Mouse (Mus musculus) hindbrain, embryonic 14.5 days (tissue): ENCODE measurements at regions not wholly inside any gene's neighbourhood (a gene's known extent, or its start where the extent isn't known, plus 50 kb on each side); places are given as distances from the start of the nearest gene placed in this dataset.
A peak's percentile ranks its signal among the peaks of the same experiment; 100 is the strongest.

Experiments used
- ATAC-seq: fragments of 200-750 bp; cut with Nextera tagmentation; 2 replicates; pipeline ENCODE4 v1.8.0; 2017; ENCODE audit warnings: moderate number of reproducible peaks, mild to moderate bottlenecking, moderate TSS enrichment, moderate library complexity; ENCODE audit not compliant: low FRiP score
- DNase-seq: peaks from one replicate; pipeline ENCODE4 v3.0.0-alpha.2; 2015; ENCODE audit warnings: low spot score
- H3K27ac ChIP-seq: fragments of 300-500 bp; sonication (generic); 2 replicates; pipeline ENCODE4 v1.5.1; 2014; ENCODE audit warnings: mild to moderate bottlenecking, moderate library complexity
- H3K27me3 ChIP-seq: fragments of 300-500 bp; sonication (generic); 2 replicates; pipeline ENCODE4 v1.6.1; 2014; ENCODE audit warnings: mild to moderate bottlenecking, low read length, mixed read lengths; ENCODE audit not compliant: control insufficient read depth, insufficient read depth
- H3K36me3 ChIP-seq: fragments of 300-500 bp; sonication (generic); replicated peaks from 2 replicates; pipeline ENCODE4 v1.6.1; 2014; ENCODE audit not compliant: control insufficient read depth, insufficient read depth
- H3K4me1 ChIP-seq: fragments of 300-500 bp; sonication (generic); replicated peaks from 2 replicates; pipeline ENCODE4 v1.6.1; 2014; ENCODE audit warnings: antibody characterized with exemption, low read length, mixed read lengths; ENCODE audit not compliant: control insufficient read depth, insufficient read depth
- H3K4me2 ChIP-seq: fragments of 300-500 bp; sonication (generic); replicated peaks from 2 replicates; pipeline ENCODE4 v1.6.1; 2014; ENCODE audit warnings: mild to moderate bottlenecking, moderate library complexity
- H3K4me3 ChIP-seq: fragments of 300-500 bp; sonication (generic); replicated peaks from 2 replicates; pipeline ENCODE4 v1.5.1; 2014; ENCODE audit warnings: mild to moderate bottlenecking, low read length
- H3K9ac ChIP-seq: fragments of 300-500 bp; sonication (generic); 2 replicates; pipeline ENCODE4 v1.6.1; 2014
- H3K9me3 ChIP-seq: fragments of 300-500 bp; sonication (generic); 2 replicates; pipeline ENCODE4 v1.6.1; 2016; ENCODE audit warnings: low read length; ENCODE audit not compliant: control insufficient read depth
- WGBS: fragments of 180-500 bp; shearing (Covaris S2); extraction: QIAGEN DNeasy Blood & Tissue Kit; methylation state at CpG from one replicate; pipeline ENCODE4 v1.1.7; 2014; 5-methylcytosine and 5-hydroxymethylcytosine counted together

DNA sequence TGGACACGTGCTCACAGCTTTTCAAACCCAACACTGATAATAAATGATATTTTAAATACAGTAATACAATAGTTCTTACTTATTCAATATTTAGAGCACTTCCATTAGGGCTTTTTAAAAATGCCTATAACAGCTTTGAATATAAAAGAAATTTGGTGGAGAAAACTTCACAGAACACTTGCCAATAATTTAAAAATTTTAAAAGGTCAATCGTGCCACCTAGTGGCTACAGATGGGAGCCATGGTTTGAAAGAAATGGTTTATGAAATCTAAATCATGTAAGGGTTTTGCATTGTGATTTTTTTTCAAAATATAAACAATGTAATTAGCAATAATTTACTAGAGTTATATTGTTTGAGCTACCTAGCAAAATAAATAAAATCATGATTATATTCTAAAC is 541.6 kb downstream of the Arl4a start:
- 47% methylated on average over 2 of the region's 2 CpGs for WGBS

DNA sequence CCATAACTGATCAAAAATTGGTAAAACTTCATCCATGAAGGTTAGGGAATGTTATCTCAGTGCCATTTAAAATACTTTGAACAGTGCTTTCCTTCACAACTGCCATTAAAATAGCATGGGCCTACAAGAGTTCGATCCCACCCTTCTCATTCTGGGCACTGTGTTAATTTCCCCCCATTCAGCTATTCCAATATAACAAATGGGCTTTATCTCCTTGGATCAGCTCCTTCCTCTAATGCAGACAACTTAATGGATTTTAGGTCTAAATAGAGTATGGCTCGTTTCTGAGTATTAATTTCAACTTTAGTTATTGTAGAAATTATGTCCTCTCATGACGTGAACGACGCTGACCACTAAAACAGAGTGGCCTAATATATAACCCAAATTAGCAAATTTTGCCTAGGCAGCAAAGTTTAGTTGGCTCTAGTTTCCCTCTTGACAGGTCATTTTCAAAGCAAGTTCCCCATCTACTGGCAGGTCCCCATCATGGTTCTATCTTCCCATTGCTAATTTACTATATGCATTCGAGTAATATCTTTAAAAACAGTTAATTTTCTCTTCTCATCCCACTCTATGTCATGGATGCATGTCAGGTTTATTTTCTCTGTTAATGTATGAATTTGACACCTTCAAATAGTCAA is 544.1 kb downstream of the Arl4a start:
- no peaks in the 10 kb centered on the region for H3K27me3 ChIP-seq
- no peak overlapping the region for H3K4me2 ChIP-seq
- no peaks in the 10 kb centered on the region for H3K4me1 ChIP-seq
- H3K9ac ChIP-seq: no peak overlapping the region
- H3K36me3 ChIP-seq: no peaks in the 10 kb centered on the region
- ATAC-seq (no peak), DNase-seq (peak; percentile 56)
- whole genome bisulfite sequencing: 77% methylated on average over 6 of the region's 6 CpGs
- no peak overlapping the region for H3K4me3 ChIP-seq
- H3K27ac ChIP-seq: no peak overlapping the region
- H3K9me3 ChIP-seq: no peaks in the 10 kb centered on the region

More for the DNA sequence above, 541.6 kb downstream of the Arl4a start:
- Histone ChIP-seq H3K9ac (no peak overlapping the region), H3K4me3 (no peak overlapping the region), H3K4me1 (no peaks in the 10 kb centered on the region), H3K4me2 (no peak overlapping the region), H3K36me3 (no peaks in the 10 kb centered on the region), H3K9me3 (no peaks in the 10 kb centered on the region), H3K27me3 (no peaks in the 10 kb centered on the region), H3K27ac (no peak overlapping the region)
- ATAC-seq (no peak), DNase-seq (peak; percentile 88)

DNA sequence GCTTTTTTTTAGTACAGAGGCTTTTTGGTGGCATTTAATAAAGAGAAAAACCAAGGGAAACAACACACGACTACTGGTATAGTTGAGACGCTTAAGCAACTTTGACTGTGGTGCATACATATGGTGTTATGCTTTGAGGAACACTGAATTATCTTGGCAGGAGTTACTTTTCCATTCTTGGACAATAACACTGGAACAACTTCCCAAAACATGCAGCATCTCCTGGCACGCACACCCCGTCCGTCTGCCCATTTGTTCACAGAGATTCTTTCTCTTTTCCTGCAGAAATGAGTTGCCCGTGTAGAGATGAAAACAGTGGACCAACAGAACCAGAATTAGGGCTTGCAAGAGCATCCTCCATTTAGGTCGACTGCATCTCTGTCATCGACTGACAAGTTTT is 544.7 kb downstream of the Arl4a start:
- Histone ChIP-seq H3K4me3 (no peak overlapping the region), H3K4me1 (no peaks in the 10 kb centered on the region), H3K4me2 (no peak overlapping the region), H3K36me3 (no peaks in the 10 kb centered on the region), H3K27me3 (no peaks in the 10 kb centered on the region), H3K27ac (no peak overlapping the region), H3K9me3 (no peaks in the 10 kb centered on the region), H3K9ac (no peak overlapping the region)
- ATAC-seq (no peak), DNase-seq (no peak)
- WGBS: 87% methylated on average over 8 of the region's 8 CpGs

- DNase-seq (no peak), ATAC-seq (no peak)
- no peak overlapping the region for H3K4me2 ChIP-seq
- H3K4me3 ChIP-seq: no peak overlapping the region
- no peaks in the 10 kb centered on the region for H3K27me3 ChIP-seq
- no peaks in the 10 kb centered on the region for H3K36me3 ChIP-seq
- no peak overlapping the region for H3K27ac ChIP-seq
- H3K9ac ChIP-seq: no peak overlapping the region
- no peaks in the 10 kb centered on the region for H3K9me3 ChIP-seq
- no peaks in the 10 kb centered on the region for H3K4me1 ChIP-seq
These were observed 564.8 kb downstream of the Arl4a start for GRCm38 (mm10) chr12:39472984-39473383.
